Mouse (Mus musculus): ENCODE results near the gene Prrg2.

The Prrg2 gene

GRCm38 (mm10) chr7:45005321-45005992 is 57.0 kb downstream of the Prrg2 start:
- DNase-seq, result peak; percentile 92

- peak; percentile 92 for DNase-seq
Measured at GRCm38 (mm10) chr7:45004546-45004945, 57.9 kb downstream of the Prrg2 start.
